Mouse (Mus musculus): ENCODE measurements at regions not wholly inside any gene's neighbourhood (a gene's known extent, or its start where the extent isn't known, plus 50 kb on each side); places are given as distances from the start of the nearest gene placed in this dataset.

DNA sequence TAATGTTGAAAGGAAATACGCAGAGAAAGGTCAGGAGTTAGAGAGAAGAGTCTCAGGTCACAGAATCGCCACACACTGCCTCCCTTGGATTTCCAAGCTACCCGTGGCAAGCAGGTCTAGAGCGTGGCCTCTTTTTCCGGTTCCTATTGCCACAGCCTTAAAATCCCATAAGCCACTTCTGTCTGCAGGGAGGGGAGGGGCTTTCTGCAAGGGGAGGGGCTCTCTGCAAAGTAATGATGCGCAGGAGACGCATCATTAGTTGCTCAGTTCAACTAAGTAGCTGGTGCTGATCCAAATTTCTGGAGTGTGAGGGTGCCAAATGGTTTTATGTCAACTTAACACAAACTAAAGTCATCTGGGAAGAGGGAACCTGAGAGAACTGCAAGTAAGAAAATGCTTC, 179.6 kb downstream of the Dact1 start:
- intact Hi-C loops (cut with DNase I), result no loop called here
- DNase-seq, result no peak

DNA sequence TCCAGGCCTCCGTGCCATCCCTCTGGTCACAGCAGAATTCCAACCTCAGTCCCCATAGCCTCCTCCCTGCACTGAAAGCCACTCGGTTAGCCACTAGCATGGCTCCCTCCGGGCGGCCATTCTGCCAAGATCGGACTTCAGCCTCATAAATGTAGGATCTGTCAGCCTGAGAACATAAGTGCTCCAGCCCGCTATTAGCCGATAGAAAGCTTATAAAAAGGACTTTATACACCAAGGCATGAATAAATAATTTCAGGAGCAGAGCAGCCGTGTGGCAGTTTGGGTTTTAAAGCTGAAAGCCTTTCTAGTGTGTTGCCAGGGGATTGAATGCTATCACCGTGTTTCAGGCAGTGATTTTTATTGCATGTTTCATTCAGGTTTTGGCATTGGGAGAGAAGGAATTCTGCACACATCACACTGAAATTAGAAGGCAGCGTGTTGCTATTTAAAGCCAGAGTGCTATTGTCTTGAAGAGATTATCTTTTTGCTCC, 185.2 kb downstream of the Dact1 start:
- H3K4me3 ChIP-seq, result no peak overlapping the region
- H3K27ac ChIP-seq, result no peak overlapping the region
- no peak for TF ChIP-seq CTCF (IDR thresholded peaks at IDR 0.05)
- intact Hi-C loops (cut with DNase I), result no loop called here
- DNase-seq, result no peak

More for the DNA sequence above, 179.6 kb downstream of the Dact1 start:
- Histone ChIP-seq H3K4me3 (no peak overlapping the region), H3K27ac (no peak overlapping the region)
- no peak for TF ChIP-seq CTCF (IDR thresholded peaks at IDR 0.05)

DNA sequence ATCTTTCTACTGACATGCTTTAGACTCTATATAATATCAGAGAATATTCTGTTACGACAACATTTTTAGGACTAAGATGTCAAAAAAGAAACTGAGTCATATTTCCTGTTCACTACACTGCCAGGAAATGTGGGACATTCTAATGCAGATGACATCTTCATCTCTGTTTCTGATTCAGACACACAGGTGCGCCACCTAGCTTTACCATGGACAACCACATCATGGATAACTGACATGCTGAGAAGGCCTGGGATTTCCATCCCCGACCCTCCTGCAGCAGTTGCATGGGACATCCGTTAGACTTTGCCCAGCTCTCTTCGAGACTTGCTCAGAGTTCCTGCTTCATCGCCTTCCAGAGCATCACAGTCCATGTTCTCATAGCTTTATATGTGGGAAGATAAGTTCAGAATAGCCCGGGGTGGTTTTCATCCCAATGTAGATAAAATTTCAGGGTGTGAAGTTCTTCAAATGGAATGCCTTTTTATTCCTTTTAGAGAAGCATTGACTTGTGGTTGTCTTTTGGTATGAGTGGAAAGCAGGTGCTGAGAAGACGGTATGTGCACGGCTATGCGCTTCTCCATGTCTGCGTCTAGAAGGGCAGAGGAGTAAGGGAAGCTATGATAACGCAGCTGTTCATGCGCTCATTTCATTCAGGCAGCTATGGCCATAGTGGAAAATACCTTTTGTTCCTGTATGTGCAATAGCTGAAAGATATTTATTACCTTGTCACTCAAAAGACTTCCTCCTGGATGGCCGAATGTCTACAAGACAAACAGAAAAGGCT, 188.8 kb downstream of the Dact1 start:
- TF ChIP-seq CTCF (IDR thresholded peaks at IDR 0.05), result peak; percentile 49
- intact Hi-C loops (cut with DNase I), result no loop called here
- Histone ChIP-seq H3K4me3 (no peak overlapping the region), H3K27ac (no peak overlapping the region)
- no peak for DNase-seq

DNA sequence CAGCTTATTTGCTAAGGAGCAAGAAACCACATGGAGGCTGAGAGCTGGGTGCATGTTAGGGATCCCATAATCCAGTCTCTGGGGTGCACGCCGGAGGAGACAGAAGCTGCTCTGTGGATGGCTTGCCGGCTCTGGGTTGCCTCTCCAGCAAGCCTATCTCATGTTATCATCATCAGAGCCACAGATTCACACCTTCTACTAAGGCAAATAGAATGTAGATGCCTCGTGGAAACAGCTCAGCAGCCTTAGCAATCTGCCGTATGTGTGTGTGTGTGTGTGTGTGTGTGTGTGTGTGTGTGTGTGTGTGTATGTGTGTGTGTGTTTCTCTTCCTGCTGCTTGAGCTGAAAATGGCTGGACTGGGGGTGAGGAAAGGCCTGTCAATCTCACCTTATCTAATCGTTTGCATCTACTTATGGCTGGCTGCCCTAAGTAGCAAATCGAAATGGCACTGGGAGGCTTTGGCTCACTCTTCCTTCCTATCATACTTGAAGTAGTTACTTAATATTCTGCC, 191.7 kb downstream of the Dact1 start:
- intact Hi-C loops (cut with DNase I), result no loop called here
- H3K27ac ChIP-seq, result no peak overlapping the region
- H3K4me3 ChIP-seq, result no peak overlapping the region
- DNase-seq, result no peak
- no peak for TF ChIP-seq CTCF (IDR thresholded peaks at IDR 0.05)

DNA sequence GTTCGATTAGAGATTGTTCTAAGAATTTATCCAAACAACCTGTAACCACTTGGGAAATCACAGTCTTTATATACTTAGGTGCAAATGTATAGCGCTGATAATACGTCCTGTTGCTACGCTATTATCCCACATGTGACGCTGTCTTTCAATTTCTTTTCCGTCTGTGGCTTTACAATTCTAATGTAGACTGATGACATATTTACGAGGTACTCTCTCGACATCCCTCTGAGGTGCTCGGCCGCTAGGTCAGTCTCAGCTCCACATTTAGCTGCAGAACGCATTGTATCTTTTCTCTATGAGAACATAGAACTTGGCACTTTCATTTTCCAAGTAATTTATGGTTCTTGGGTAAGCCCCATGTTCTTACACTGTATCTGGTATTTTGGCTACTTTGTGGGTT, 193.6 kb downstream of the Dact1 start:
- H3K27ac ChIP-seq, result no peak overlapping the region
- TF ChIP-seq CTCF (IDR thresholded peaks at IDR 0.05), result no peak
- intact Hi-C loops (cut with DNase I), result no loop called here
- no peak for DNase-seq
- no peak overlapping the region for H3K4me3 ChIP-seq

DNA sequence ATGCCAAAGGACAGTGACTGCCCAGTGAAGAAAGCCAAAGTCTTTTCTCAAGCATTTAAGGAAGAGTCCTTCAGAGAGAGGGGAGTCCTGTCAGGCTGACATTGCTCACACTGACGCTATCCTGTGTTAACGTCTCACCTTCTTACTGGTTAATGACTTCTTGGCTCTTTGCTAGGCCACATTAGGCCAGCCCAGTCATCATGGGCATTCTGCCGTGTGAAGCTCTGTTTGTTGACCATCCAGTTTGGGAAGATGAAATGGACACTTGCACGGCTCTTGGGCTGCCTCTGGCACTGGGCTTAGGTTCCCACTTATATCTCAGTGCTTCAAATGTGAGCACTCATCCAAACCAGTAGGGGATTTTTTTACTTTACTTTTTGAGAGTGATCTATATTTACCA, 196.5 kb downstream of the Dact1 start:
- intact Hi-C loops (cut with DNase I), result no loop called here
- Histone ChIP-seq H3K4me3 (no peak overlapping the region), H3K27ac (peak overlapping the region; percentile 63)
- DNase-seq, result peak; percentile 75
- TF ChIP-seq CTCF (IDR thresholded peaks at IDR 0.05), result no peak

DNA sequence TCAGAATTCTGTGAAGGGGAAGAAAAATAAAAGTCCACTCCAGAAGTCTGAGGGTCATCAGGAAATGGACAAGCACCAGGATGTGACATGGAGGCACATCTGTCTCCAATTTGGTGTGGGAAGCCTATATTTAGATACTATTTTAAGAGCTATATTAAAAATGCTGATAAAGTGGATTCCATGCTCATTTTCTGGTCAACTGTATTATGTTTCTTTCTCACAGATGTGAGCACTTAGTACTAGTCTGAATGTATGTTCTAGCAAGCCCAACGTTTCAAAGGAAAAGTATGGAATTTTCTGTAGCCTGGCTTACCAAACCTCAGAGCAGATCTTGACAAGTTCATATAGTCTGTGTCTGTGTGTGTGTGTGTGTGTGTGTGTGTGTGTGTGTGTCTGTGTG, 197.0 kb downstream of the Dact1 start:
- H3K27ac ChIP-seq, result no peak overlapping the region
- intact Hi-C loops (cut with DNase I), result no loop called here
- TF ChIP-seq CTCF (IDR thresholded peaks at IDR 0.05), result no peak
- DNase-seq, result no peak
- no peak overlapping the region for H3K4me3 ChIP-seq

DNA sequence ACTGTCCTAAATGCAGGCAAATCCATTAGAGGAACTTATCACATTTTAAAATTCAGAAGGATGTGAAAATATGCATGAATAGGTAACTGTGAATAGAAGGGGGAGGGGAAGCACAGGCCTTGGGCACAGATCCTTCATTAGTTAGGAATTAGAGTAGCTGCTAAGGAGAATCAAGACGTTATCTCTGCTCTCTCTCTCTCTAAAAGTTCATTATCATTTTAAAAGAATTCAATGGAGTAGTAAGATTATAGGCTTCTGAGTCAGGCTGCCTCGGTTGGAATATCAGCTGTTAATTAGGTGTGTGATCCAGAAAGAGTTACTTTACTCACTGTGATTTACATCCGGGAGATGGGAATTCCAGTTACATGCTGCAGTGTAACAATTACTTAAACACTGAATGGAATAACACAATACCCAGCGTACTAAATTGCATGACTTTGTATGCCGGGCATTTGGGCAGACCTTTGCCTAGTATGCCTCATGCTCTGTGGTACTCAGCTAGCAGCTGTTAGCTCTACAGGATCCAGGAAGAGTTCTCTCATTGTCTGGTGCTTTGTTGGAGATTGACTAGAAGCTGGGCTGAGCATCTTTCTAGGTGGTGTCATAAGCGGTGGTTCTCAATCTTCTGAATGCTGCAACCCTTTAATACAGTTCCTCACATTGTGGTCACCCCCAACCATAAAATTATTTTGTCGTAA, 203.4 kb downstream of the Dact1 start:
- intact Hi-C loops (cut with DNase I), result no loop called here

DNA sequence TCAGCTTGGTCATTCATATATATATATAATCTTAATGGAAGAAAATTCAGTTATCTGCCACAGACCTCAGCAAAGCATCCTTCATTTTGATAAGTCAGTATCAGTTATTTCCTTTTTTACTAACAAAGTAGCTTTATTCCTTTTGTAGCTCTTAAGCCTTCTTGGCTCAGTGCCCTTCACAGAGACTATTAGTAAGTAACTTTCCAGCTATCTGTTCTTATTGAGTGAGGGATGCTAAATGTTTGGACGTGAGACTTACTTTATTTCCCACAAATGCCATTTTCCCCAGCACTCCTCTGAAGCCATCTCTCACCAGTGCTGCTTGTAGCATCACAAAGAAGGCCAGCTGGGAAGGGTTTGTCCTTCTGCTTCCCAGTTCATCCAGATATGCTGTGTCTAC, 209.8 kb downstream of the Dact1 start:
- no peak for TF ChIP-seq CTCF (IDR thresholded peaks at IDR 0.05)
- no peak overlapping the region for H3K27ac ChIP-seq
- DNase-seq, result no peak
- intact Hi-C loops (cut with DNase I), result no loop called here
- H3K4me3 ChIP-seq, result no peak overlapping the region

More for the DNA sequence above, 203.4 kb downstream of the Dact1 start:
- Histone ChIP-seq H3K4me3 (no peak overlapping the region), H3K27ac (no peak overlapping the region)
- no peak for TF ChIP-seq CTCF (IDR thresholded peaks at IDR 0.05)
- no peak for DNase-seq

DNA sequence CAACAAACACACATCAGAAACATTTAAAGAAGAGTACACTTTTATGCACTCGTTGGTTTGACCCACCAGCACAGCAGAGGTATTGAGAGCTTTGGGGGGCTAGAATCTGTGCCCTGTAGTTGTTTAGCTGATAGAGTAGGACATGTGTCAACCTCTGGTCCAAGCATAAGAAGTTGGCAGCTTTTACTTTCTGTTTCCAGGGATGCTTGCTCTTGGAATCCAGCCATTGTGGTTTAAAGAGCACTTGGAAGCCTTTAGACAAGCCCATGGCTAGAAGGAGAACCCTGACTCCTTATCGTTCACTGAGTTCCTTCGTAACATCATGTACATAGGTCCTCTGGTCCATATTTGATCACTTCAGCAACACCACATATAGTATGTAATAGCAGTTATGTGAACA, 212.3 kb downstream of the Dact1 start:
- Histone ChIP-seq H3K4me3 (no peak overlapping the region), H3K27ac (no peak overlapping the region)
- no peak for TF ChIP-seq CTCF (IDR thresholded peaks at IDR 0.05)
- DNase-seq, result no peak
- intact Hi-C loops (cut with DNase I), result no loop called here

DNA sequence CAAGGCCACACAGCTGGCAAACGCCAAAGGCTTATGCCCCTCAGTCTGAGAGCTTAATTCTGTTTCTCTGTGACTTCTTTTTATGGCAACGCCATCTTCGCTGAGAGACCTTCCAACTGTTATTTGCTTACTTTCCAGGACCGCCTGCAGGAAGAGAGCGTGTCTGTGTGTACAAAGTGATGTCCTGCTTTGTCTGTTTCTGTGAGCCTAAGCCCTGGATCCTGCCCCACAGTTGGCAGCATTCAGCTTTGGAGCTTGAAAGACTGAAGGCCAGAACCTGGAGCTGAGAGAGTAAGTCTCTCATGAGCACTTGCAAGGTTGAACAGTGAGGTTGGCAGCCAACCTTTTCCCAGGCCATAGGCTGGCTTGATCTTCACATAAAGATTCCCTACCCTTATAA, 212.8 kb downstream of the Dact1 start:
- Histone ChIP-seq H3K27ac (0 out of 2 replicates have a peak overlapping the region, but pooled peaks have one; percentile 1), H3K4me3 (no peak overlapping the region)
- DNase-seq, result no peak
- no peak for TF ChIP-seq CTCF (IDR thresholded peaks at IDR 0.05)
- intact Hi-C loops (cut with DNase I), result no loop called here

DNA sequence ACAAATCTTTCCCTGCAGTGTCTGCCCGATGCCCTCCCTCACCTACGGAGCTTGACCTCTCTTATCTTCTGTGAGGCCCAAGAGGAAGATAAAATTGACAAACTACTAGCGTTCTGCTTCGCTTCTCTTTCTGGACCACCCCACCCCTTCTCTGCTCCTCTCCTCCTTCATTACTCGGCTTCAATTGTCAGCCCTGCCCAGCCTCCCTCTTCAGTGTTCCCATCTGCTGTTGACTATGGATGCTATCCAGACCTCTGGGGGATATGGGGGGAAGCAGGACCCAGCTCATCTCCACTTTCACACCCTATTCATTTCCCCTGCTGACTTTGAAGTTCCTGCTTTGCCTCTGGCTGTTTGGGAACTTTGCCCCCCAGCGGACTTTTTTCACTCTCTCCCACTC, 214.5 kb downstream of the Dact1 start:
- Histone ChIP-seq H3K27ac (no peak overlapping the region), H3K4me3 (no peak overlapping the region)
- intact Hi-C loops (cut with DNase I), result no loop called here
- no peak for TF ChIP-seq CTCF (IDR thresholded peaks at IDR 0.05)
- no peak for DNase-seq

DNA sequence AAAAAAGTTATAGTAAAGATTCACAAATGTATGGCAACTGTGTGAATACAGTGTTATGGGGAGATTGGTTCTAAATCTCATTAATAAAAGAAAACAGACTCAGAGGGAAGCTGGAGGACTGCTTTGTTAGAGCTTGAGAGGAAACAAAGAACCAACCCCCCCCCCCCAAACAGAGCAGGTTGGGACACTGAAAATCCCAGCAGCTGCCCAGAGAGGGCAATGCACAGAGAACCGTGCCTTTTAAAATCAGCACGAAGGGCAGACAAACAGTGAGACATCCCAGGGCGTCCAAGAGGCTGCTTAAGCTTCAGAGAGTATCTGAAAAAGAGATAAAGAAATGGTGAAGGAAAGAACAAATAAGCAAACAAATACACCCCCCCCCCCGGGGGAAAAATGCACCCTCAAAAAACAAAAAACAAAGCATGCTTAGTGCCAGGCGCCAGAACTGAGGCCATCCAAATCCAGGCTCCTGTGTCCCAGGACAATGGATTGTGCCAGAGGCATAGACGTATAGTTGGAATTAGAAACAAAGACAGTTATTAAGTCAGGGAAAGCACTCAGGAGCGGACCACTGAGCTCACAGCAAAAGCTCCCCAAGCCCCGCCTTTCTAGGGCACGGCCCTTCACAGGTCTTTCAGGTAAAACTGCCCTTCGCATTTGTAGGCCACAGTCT, 215.7 kb downstream of the Dact1 start:
- Histone ChIP-seq H3K27ac (no peak overlapping the region), H3K4me3 (no peak overlapping the region)
- no peak for TF ChIP-seq CTCF (IDR thresholded peaks at IDR 0.05)
- no peak for DNase-seq
- intact Hi-C loops (cut with DNase I), result no loop called here

Data from gastrocnemius, adult 2 months (tissue).